ENCODE assay signal across 8 mouse cellular contexts in the genomic region with DNA sequence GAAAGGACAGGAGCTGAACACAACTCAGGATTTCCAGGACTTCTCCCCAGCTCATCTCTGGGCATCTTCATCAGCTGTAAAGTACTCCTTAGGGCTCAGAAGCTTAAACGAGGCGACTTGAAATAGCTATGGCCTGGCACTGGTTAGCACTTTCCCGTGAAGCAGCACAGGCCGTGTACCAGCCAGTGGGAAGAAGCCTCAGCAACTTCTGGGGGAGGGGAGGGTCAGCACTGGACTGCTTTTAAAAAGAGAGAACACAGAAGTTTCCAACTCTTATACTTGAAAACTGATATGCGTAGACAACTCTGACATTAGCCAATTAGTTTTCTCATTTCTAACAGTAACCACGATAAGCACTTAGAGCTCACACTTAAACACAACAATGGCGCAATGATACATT. TPM values are rescaled to one million over a fixed set of nuclear protein-coding genes. Genes with fewer than 3 reads are reported as not detected.
DNase-seq lines count a peak whose midpoint lies in the region; ATAC-seq and TF ChIP-seq lines count a peak whose summit lies in the region.

No protein-coding gene starts in this region.

- 0 out of 2 replicates have a peak overlapping the region, but pooled peaks have one; percentile 3 for H3K9ac ChIP-seq in kidney, embryonic 15.5 days
- no peak overlapping the region for H3K9ac ChIP-seq in embryonic facial prominence, embryonic 15.5 days
- no peak overlapping the region for H3K9ac ChIP-seq in kidney, postnatal 0 days (ENCODE audit: low read depth, low read length)

- TF ChIP-seq CTCF in kidney, postnatal 0 days (IDR thresholded peaks at IDR 0.05; ENCODE audit: low read depth), result no peak

- DNase-seq in kidney, adult 9 months, result no peak
- peak; percentile 54 for DNase-seq in kidney, postnatal 0 days (ENCODE audit: low spot score)
- no peak for DNase-seq in layer of hippocampus, adult 8-10 months (ENCODE audit: low spot score in 2 of 2)
- no peak for DNase-seq in testis, postnatal 10 days (ENCODE audit: low spot score)

- TF ChIP-seq POLR2A in myocyte (IDR thresholded peaks at IDR 0.05; ENCODE audit: insufficient read length, low read depth), result no peak

- H3K27me3 ChIP-seq in kidney, embryonic 15.5 days, result no peaks in the 10 kb centered on the region
- H3K27me3 ChIP-seq in embryonic facial prominence, embryonic 15.5 days, result no peaks in the 10 kb centered on the region
- no peaks in the 10 kb centered on the region for H3K27me3 ChIP-seq in kidney, postnatal 0 days (ENCODE audit: insufficient read depth, low read length)
- no peaks in the 10 kb centered on the region for H3K27me3 ChIP-seq in myocyte (ENCODE audit: control insufficient read depth, insufficient read depth, insufficient read length)

- H3K9me3 ChIP-seq in kidney, embryonic 15.5 days (replicated peaks), result no peaks in the 10 kb centered on the region
- H3K9me3 ChIP-seq in embryonic facial prominence, embryonic 15.5 days (replicated peaks), result no peaks in the 10 kb centered on the region
- H3K9me3 ChIP-seq in kidney, postnatal 0 days (replicated peaks; ENCODE audit: low read length), result no peaks in the 10 kb centered on the region

- peak overlapping the region; percentile 75 for H3K4me2 ChIP-seq in kidney, embryonic 15.5 days
- H3K4me2 ChIP-seq in embryonic facial prominence, embryonic 15.5 days (replicated peaks), result peak overlapping the region; percentile 73
- H3K4me2 ChIP-seq in kidney, postnatal 0 days (ENCODE audit: low read length), result peak overlapping the region; percentile 70
- peak overlapping the region; percentile 71 for H3K4me2 ChIP-seq in myocyte (ENCODE audit: low read depth)

- H3K27ac ChIP-seq in kidney, embryonic 15.5 days, result no peak overlapping the region
- H3K27ac ChIP-seq in embryonic facial prominence, embryonic 15.5 days (replicated peaks), result no peak overlapping the region
- no peak overlapping the region for H3K27ac ChIP-seq in kidney, postnatal 0 days

- no peak for ATAC-seq in kidney, embryonic 15.5 days (replicated peaks; ENCODE audit: low FRiP score)
- ATAC-seq in embryonic facial prominence, embryonic 15.5 days (ENCODE audit: insufficient number of reproducible peaks, low FRiP score, low TSS enrichment, low read depth), result no peak
- ATAC-seq in kidney, postnatal 0 days (replicated peaks; ENCODE audit: low FRiP score, low read depth), result no peak
- ATAC-seq in megakaryocyte-erythroid progenitor cell, adult 5-6 weeks (replicated peaks; ENCODE audit: low FRiP score, low TSS enrichment, poor library complexity, severe bottlenecking), result no peak

- H3K4me1 ChIP-seq in kidney, embryonic 15.5 days, result peaks cover 19% of the 10 kb centered on the region
- peaks cover 20% of the 10 kb centered on the region for H3K4me1 ChIP-seq in embryonic facial prominence, embryonic 15.5 days
- H3K4me1 ChIP-seq in kidney, postnatal 0 days (replicated peaks; ENCODE audit: insufficient read depth, low read length), result peaks cover 4% of the 10 kb centered on the region; the same call in 1 of the 2 replicates

- H3K36me3 ChIP-seq in kidney, embryonic 15.5 days, result peaks cover 3% of the 10 kb centered on the region; the same call in 1 of the 2 replicates
- H3K36me3 ChIP-seq in embryonic facial prominence, embryonic 15.5 days, result no peaks in the 10 kb centered on the region
- no peaks in the 10 kb centered on the region for H3K36me3 ChIP-seq in kidney, postnatal 0 days (ENCODE audit: insufficient read depth, low read length)
- no peaks in the 10 kb centered on the region for H3K36me3 ChIP-seq in myocyte (ENCODE audit: control insufficient read depth, insufficient read depth)

- peaks cover 47% of the 10 kb centered on the region for H3K79me2 ChIP-seq in myocyte (ENCODE audit: control insufficient read depth, insufficient read depth)

- H3K4me3 ChIP-seq in kidney, embryonic 15.5 days (replicated peaks), result peak overlapping the region; percentile 82
- H3K4me3 ChIP-seq in embryonic facial prominence, embryonic 15.5 days (replicated peaks), result peak overlapping the region; percentile 79
- H3K4me3 ChIP-seq in kidney, postnatal 0 days (replicated peaks; ENCODE audit: low read depth, low read length), result no peak overlapping the region; the same call in 1 of the 2 replicates
- peak overlapping the region; percentile 50 for H3K4me3 ChIP-seq in myocyte

- no peak overlapping the region for H3ac ChIP-seq in myocyte (ENCODE audit: control insufficient read depth, insufficient read length)

- WGBS in kidney, embryonic 15.5 days, result 34% methylated on average over 7 of the region's 7 CpGs
- WGBS in embryonic facial prominence, embryonic 15.5 days, result 28% methylated on average over 7 of the region's 7 CpGs
- WGBS in kidney, postnatal 0 days, result 31% methylated on average over 7 of the region's 7 CpGs

TF ChIP-seq in myocyte, 11 proteins besides CTCF, POLR2A, EP300 and RAD21:
- TF ChIP-seq SRF (IDR thresholded peaks at IDR 0.05; ENCODE audit: control insufficient read depth, insufficient read length, low read depth), result no peak
- no peak for TF ChIP-seq E2F4 (IDR thresholded peaks at IDR 0.05; ENCODE audit: insufficient read depth)
- no peak for TF ChIP-seq TCF3 (IDR thresholded peaks at IDR 0.05; ENCODE audit: insufficient read length, low read depth)
- TF ChIP-seq USF1 (IDR thresholded peaks at IDR 0.05; ENCODE audit: low read depth), result no peak
- no peak for TF ChIP-seq CEBPB (IDR thresholded peaks at IDR 0.05; ENCODE audit: insufficient read depth, poor library complexity, severe bottlenecking)
- TF ChIP-seq TCF12 (IDR thresholded peaks at IDR 0.05; ENCODE audit: insufficient read depth, poor library complexity, severe bottlenecking), result no peak
- TF ChIP-seq MYOD1 (IDR thresholded peaks at IDR 0.05; ENCODE audit: control insufficient read depth in 1 of 3, insufficient read length in 2 of 3, low read depth in 2 of 3), result no peak
- no peak for TF ChIP-seq REST (IDR thresholded peaks at IDR 0.05; ENCODE audit: insufficient read depth, insufficient read length)
- no peak for TF ChIP-seq MYOG (IDR thresholded peaks at IDR 0.05; ENCODE audit: control insufficient read depth in 1 of 3, insufficient read depth in 1 of 3, insufficient read length in 2 of 3, low read depth in 2 of 3)
- no peak for TF ChIP-seq POLR2AphosphoS2 (IDR thresholded peaks at IDR 0.05; ENCODE audit: insufficient read length, low read depth)
- TF ChIP-seq MAX (IDR thresholded peaks at IDR 0.05; ENCODE audit: low read depth), result no peak

RNA-seq across cellular contexts. Expression of a gene that starts 2.5 kb away (rescaled TPM):
- 80.7 and 87.1 TPM in 2 replicates for polyA plus RNA-seq in kidney, embryonic 15.5 days (2015; fragmentation: Nextera tagmentation; extraction: Ambion mirVana)
- 92.5 and 92.7 TPM in 2 replicates for polyA plus RNA-seq in embryonic facial prominence, embryonic 15.5 days (2015; fragmentation: Nextera tagmentation; extraction: Ambion mirVana)
- polyA plus RNA-seq in kidney, postnatal 0 days (2015; fragmentation: Nextera tagmentation; extraction: Ambion mirVana), result 90.1 and 97.4 TPM in 2 replicates
- polyA plus RNA-seq in myocyte (2012; fragmentation: generic; extraction: Trizol), result 29.9 TPM
- 10 to 100 TPM; 77.2 to 90.9 (median 84.2) TPM for total RNA-seq in layer of hippocampus, adult 8-10 months (2022)
- 13.8 and 24.6 TPM in 2 replicates for total RNA-seq in megakaryocyte-erythroid progenitor cell, adult 5-6 weeks (2014; fragmentation: Nextera tagmentation)
- total RNA-seq in megakaryocyte-erythroid progenitor cell, adult 5-6 weeks (2017), result 14.1 and 25.9 TPM in 2 replicates
